Mouse (Mus musculus) small intestine, adult 2 months (tissue): Measurements from ENCODE around the gene Klhl36.

Source experiments
- CTCF ChIP-seq: fragments of 200-500 bp; IDR thresholded peaks from 2 replicates; pipeline ENCODE4 v1.5.1; 2012; ENCODE audit warnings: low read depth, mild to moderate bottlenecking, control low read depth, inconsistent platforms, low read length, moderate library complexity, mixed read lengths; ENCODE audit not compliant: insufficient replicate concordance, insufficient read length; ENCODE audit errors: extremely low read depth
- POLR2A ChIP-seq: fragments of 200-500 bp; IDR thresholded peaks from 2 replicates; pipeline ENCODE4 v1.6.1; 2012; ENCODE audit warnings: low read depth, mild to moderate bottlenecking, control low read depth, inconsistent platforms, low read length, moderate library complexity

DNA sequence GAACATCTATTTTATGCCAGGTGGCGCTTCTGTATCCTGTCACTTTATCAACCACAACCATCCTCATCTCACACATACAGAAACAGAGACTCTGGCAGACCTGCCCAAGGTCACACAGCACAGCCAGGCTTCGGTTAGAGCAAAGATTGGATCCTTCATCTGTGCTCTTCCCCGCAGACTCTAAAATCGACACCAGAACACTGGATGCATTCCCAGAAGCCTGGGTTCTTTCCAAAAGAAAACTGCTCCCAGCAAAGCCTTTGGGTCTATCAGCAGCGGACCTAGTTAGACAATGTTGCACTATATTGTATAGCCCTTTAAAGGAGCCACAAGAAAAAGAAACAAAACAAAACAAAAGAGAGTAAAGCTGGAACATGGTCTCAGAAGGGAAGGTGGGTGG lies 26.8 kb upstream of the Klhl36 start:
- TF ChIP-seq POLR2A (no peak), CTCF (no peak)
